Mouse (Mus musculus): ENCODE data around the gene Shisal1.

- TF ChIP-seq CTCF (IDR thresholded peaks at IDR 0.05; ENCODE audit: low read depth, low read length) (no peak), POLR2AphosphoS5 (IDR thresholded peaks at IDR 0.05; ENCODE audit: insufficient replicate concordance, low read depth, low read length) (no peak), GATA2 (IDR thresholded peaks at IDR 0.05; ENCODE audit: borderline replicate concordance, low read depth, low read length) (no peak), TAL1 (conservative IDR thresholded peaks at IDR 0.05; ENCODE audit: low read depth, low read length) (no peak), GATA1 (IDR thresholded peaks at IDR 0.05; ENCODE audit: borderline replicate concordance, low read length) (no peak)
Measured at GRCm38 (mm10) chr15:84403454-84404113, 43.3 kb downstream of the Shisal1 start.
